Mouse (Mus musculus): Measurements from ENCODE around the gene 1700129C05Rik.

Gene 1700129C05Rik

DNA sequence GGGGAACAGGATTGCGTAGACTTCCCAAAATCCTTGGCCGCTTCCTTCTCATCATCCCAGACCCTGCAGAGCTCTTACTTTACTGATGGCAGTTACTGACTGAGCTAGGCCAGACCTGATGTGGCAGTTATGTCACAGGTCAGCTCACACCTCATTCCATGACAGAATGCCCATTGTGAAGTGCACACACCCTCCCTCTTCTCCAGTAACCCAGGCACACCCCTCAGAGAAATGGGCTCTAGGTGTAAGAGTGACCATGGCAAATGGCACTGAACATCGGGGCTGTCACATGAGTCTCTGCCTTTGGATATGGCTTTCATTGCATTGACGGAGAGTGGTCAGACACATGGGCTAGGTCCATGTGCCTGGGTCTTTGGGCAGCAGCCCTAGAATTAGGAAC, at the start of gene 1700129C05Rik:
Gene 1700129C05Rik, minus strand, starts transcription at position 101 of the 400 bp plus-strand sequence.
- DNase-seq = no peak

DNA sequence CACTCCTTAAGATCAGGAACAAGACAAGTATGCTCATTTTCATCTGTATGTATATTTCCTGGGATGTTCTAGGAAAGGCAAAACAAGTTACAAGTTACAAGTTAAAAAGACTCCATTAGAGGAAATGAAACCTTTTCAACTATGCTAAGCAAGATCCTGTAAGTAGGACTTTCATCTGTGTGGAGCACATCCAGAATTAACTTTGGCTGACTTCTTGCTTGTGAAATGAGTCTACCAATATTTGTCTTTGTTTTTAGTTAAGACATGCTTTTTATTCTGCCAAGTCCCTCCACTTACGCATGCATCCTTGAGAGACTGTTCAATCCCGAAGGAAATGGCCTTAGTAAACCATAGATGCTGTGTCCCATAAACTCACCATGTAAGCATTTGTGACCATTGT, 43.4 kb upstream of the 1700129C05Rik start:
- no peak for DNase-seq

DNA sequence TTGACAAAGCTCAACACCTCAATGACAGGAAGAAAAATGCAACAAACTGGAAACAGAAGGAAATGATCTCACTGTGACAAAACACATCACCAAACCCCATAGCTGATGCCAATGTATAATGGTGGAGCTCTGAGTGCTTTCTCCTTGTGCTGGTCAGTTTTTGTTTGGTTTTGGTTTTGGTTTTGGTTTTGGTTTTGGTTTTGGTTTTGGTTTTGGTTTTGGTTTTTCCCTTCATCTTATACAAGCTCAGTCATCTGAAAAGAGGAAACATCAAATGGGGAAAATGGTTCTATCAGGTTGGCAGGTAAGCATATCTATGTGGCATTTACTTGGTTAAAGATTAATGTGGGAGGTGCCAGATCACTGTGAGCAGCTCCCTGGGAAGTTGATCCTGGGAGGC, 42.8 kb upstream of the 1700129C05Rik start:
- DNase-seq = no peak

DNA sequence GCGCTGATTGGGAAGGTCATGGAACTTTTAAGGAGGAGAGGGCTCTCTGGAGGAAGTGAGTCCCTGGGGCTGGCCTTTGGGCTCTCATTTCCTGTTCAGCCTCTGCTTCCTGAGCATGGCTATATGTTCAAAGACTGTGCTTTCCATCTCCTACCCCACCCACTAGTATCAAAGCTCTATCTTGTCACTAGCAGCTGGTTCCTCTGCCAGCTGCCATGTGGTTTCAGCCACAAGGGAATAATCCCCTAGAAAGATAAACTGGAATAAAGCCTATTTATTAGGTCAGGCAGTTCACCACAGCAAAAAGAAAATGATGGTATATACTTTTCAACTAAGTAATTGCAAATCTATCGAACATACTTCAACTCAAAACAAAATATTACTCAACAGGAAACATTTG, 40.0 kb upstream of the 1700129C05Rik start:
- DNase-seq = no peak

DNA sequence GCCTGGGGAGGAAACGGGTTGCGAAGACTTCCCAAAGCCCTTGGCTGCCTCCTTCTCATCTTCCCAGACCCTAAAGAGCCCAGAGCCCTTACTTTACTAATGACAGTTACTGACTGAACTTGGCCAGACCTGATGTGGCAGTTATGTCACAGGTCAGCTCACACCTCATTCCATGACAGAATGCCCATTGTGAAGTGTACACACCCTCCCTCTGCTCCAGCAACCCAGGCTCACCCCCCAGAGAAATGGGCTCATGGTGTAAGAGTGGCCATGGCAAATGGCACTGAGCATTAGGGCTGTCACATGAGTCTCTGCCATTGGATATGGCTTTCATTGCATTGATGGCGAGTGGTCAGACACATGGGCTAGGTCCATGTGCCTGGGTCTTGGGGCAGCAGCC, 36.0 kb upstream of the 1700129C05Rik start, which contains the start of gene Gm5142:
Gene Gm5142, minus strand, starts transcription at position 101 of the 400 bp plus-strand sequence.
- DNase-seq = no peak

DNA sequence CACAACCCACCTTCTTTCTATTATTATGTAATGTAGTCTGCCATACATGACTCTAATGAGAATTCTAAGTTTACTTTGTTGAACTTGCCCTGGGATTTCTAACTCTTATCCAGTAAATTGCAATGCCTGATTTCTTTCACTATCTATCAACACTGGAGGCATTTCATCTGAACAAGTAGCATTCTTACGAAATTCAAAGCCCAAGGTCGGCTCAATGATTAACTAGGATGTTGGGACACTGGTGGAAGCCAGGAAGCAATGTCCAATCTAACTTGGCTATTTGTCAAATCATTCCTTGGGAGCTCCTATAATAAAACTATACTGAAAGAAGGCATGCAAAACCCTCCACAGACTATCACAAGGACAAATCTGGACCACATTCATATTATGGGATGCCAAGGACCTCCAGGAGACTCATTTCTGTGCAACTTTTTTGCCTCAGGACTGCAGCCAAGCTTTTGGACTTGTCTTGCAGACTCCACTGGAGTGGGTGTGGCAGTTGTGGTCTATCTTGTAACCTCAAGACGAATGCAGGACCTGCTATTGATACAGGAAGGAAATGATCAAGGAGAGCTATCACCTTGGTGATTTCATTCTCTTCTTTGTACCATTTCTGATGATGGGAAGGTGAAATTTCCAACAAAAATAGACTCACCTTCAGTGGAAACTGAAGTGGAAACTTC, 14.5 kb upstream of the 1700129C05Rik start:
- DNase-seq = no peak

DNA sequence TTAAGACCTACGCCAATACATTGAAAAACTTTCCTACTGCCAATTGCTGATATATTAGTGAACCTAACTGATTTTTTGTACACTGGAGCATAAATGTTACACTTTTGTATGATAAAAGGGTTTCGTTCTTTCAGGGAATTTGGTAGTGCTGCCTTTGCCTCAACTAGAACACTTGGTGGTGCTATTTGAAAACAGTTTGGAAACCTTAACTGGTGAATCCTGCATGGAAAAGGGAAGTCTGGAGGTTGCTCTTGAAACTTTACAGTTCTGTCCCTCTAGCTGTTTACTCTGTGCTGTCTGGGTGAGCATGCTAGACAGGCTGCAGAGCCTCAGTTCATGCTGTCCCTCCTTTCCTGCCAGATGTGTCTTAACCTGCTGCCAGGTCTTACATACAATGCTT, 12.9 kb upstream of the 1700129C05Rik start:
- DNase-seq = peak in 1 of 2 experiments; percentile 1

DNA sequence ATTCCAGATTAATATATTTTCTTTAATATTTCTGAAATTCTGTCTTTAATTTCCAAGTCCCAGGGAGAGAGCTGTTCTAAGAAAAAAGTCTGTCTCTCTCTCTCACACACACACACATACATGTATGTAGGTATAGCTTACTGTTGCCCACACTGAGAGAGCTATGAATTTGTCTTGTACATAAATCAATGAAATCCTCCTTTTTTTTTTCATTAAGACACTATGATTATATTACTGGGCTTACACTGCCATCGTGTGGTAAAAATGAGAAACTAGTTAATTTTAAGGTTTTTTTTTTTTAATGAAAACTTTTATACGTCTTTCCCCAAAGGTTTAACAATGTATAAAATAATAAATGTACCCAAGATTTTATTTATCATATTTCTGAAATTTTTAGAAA, 28.4 kb downstream of the 1700129C05Rik start:
- DNase-seq = no peak

DNA sequence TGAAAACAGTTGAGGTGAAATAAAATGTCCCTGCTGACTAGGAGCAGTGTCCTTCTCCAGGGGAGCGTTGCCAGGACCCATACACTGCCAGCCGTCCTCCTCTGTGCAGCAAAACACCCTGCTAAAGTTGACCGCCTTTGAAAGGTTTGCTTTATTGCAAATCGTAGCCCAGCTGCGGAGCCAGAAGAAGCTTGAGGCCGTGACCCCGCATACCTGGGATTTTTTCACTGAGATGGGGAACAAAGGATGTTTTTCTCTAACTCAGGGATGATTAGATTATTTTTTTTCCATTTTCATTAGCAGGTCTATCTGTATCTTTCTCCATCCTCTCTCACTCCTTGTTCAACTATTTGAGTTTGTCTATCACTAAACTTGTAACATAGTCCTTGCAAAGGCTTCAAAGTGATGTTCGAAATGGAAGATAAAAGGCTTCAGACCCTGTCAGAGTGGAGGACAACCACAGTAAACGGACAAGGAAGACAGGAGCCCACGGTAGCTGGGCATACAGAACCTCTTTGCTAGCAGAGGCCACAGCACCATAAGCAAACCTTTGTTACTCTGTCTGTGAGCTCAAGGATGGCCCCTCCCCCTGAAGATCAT, 38.6 kb downstream of the 1700129C05Rik start:
- no peak for DNase-seq

DNA sequence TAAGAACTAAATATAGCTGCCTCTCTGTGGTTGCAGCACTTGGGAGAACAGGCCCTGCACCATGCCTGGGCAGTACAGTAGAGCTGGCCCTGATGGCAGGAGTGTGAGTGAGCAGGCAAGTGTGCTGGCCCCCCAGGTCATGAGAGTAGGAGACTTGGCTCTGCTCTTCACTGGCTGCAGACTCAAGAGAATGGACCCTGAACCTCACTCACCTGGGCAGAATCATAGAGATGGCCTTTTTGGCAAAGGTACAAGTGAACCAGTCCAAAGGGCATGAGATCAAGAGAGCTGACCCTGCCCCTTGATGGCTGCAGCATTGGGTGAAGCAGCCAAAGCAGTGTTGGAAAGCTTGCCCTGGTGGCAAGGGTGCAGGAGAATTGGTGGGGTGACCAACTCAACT, 49.1 kb downstream of the 1700129C05Rik start:
- no peak for DNase-seq

DNA sequence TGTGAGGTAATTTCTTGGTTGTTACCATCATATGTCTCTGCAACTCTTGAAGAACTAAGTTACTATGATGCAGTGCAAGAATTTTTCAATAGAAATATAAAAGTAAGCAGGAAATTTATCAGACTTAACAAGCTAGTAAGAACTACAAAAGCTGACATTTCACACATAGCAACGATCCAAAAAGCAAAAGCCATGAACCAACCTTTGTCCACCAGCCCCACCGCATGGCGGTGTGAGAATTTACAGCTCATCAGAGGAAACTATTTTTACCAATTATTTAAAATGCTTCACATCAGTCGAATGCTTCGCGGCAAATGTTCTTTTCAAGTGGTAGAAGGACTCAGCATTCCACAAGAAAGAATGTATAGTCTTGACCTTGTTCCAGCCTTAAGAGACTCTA, 58.3 kb downstream of the 1700129C05Rik start:
- DNase-seq = peak; percentile 39 to 68
